Comparison of ENCODE assay signal across 27 mouse cellular contexts in the genomic region with DNA sequence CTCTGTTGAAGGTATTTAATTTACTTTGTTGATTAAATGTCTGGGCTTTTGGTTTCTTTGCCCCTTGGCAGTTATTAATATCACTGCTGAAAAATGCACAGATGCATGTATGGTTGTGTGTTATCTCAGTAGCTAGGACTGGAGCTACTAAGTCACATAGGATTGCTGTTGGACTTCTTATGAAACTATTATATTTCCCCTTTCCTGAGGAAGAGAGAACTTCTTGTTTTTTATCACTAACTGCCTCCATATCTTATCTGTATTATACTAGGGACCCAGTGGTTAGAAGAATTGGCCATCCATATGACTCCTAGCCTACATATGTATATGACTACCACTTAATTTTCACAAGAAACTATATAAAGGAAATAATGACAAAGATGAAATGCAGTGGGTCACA. TPM values are rescaled to one million over a fixed set of nuclear protein-coding genes. Genes with fewer than 3 reads are reported as not detected.
"Had no signal": no experiment of that assay in that cellular context is flagged by ENCODE, and none has a peak within 500 bp of the region (broad histone marks: within the 10 kb centered on the region; RNA-seq: fewer than 3 reads in every experiment).

No protein-coding gene starts in this region.

- DNase-seq: gastrocnemius, adult 2 months; gastrocnemius, postnatal 10 days; gastrocnemius, postnatal 25 days; heart, adult 18-20 months; heart, postnatal 10 days; heart, postnatal 4 days; kidney, adult 18-20 months; kidney, adult 8-10 months; kidney, postnatal 10 days; kidney, postnatal 36 days; layer of hippocampus, adult 9-11 months; liver; liver, embryonic 13.5 days had no signal

- ATAC-seq: hindbrain, embryonic 16.5 days; inflammation-experienced regulatory T-cells, adult 6 months; intestine, embryonic 15.5 days; intestine, postnatal 0 days had no signal

RNA-seq across cellular contexts. Expression of a gene that starts 24.9 kb away (rescaled TPM):
- total RNA-seq: gastrocnemius, adult 2 months; gastrocnemius, postnatal 10 days; gastrocnemius, postnatal 25 days; gastrocnemius, postnatal 4 days; granulocyte monocyte progenitor cell, adult 5-6 weeks; heart, adult 18-20 months; heart, adult 8-10 months; heart, postnatal 10 days; heart, postnatal 25 days; heart, postnatal 4 days; layer of hippocampus, adult 18-20 months; layer of hippocampus, adult 8-10 months; layer of hippocampus, postnatal 14 days; left cerebral cortex, adult 2 months; left cerebral cortex, postnatal 14 days; left cerebral cortex, postnatal 36 days had no signal
